Mouse (Mus musculus): ENCODE data around the gene Thpo. TPM values are rescaled to one million over a fixed set of nuclear protein-coding genes. Genes with fewer than 3 reads are reported as not detected.

The Thpo gene
- polyA plus RNA-seq, 1 experiment from 2014 or later = 0.08 TPM

DNA sequence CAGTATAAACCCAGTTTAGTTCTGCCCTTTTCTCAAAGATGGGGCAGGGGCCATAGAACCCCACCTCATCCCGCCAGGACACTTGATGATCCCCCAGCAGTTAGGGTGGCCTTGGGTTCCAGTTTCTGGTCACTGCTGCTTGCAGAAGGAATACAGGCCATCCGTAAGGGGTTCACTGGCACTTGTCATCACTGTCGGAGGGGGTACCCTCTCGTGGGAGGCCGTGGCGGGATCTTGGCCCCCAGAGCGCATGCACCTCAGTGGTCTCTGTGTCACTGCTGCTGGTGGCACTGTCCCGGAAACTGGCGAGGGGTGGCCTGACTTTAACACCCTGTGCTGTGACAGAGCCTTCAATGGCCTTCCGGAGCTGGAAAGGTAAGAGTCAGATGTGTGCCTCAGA, 31.2 kb downstream of the Thpo start:
- Histone ChIP-seq H3K36me3 (peaks cover 9% of the 10 kb centered on the region; the same call in 1 of the 2 replicates), H3K9ac (no peak overlapping the region), H3K4me3 (no peak overlapping the region), H3K9me3 (replicated peaks) (no peaks in the 10 kb centered on the region), H3K27ac (no peak overlapping the region), H3K4me2 (no peak overlapping the region), H3K4me1 (replicated peaks) (peaks cover 15% of the 10 kb centered on the region), H3K27me3 (no peaks in the 10 kb centered on the region)
- WGBS = 92% methylated on average over 10 of the region's 10 CpGs
- ATAC-seq (replicated peaks; ENCODE audit: insufficient number of reproducible peaks, insufficient read depth, low FRiP score, low read depth) = no peak

GRCm38 (mm10) chr16:20702522-20702893, 31.8 kb downstream of the Thpo start:
- peaks cover 9% of the 10 kb centered on the region; the same call in 1 of the 2 replicates for H3K36me3 ChIP-seq
- H3K4me1 ChIP-seq (replicated peaks) = peaks cover 15% of the 10 kb centered on the region
- peak overlapping the region; percentile 13; the same call in 1 of the 2 replicates for H3K4me2 ChIP-seq
- peak; percentile 48; the same call in 1 of the 2 replicates for ATAC-seq (replicated peaks; ENCODE audit: insufficient number of reproducible peaks, insufficient read depth, low FRiP score, low read depth)
- H3K9me3 ChIP-seq (replicated peaks) = no peaks in the 10 kb centered on the region
- no peaks in the 10 kb centered on the region for H3K27me3 ChIP-seq
- WGBS = 6% methylated on average over 8 of the region's 8 CpGs
- no peak overlapping the region for H3K4me3 ChIP-seq
- no peak overlapping the region for H3K27ac ChIP-seq
- peak overlapping the region; percentile 40 for H3K9ac ChIP-seq

GRCm38 (mm10) chr16:20701729-20702521, 32.4 kb downstream of the Thpo start:
- Histone ChIP-seq H3K9me3 (replicated peaks) (no peaks in the 10 kb centered on the region), H3K4me2 (peak overlapping the region; percentile 13; the same call in 1 of the 2 replicates), H3K9ac (peak overlapping the region; percentile 40), H3K36me3 (peaks cover 9% of the 10 kb centered on the region; the same call in 1 of the 2 replicates), H3K4me1 (replicated peaks) (peaks cover 15% of the 10 kb centered on the region), H3K27ac (no peak overlapping the region), H3K27me3 (no peaks in the 10 kb centered on the region), H3K4me3 (no peak overlapping the region)
- WGBS = 41% methylated on average over 12 of the region's 12 CpGs
- no peak for ATAC-seq (replicated peaks; ENCODE audit: insufficient number of reproducible peaks, insufficient read depth, low FRiP score, low read depth)

- Histone ChIP-seq H3K4me3 (no peak overlapping the region), H3K36me3 (peaks cover 9% of the 10 kb centered on the region; the same call in 1 of the 2 replicates), H3K9ac (no peak overlapping the region), H3K27me3 (0 out of 2 replicates have a peak, but pooled peaks cover 4% of the 10 kb centered on the region), H3K4me2 (no peak overlapping the region), H3K9me3 (replicated peaks) (no peaks in the 10 kb centered on the region), H3K27ac (no peak overlapping the region), H3K4me1 (replicated peaks) (peaks cover 18% of the 10 kb centered on the region)
- no peak for ATAC-seq (replicated peaks; ENCODE audit: insufficient number of reproducible peaks, insufficient read depth, low FRiP score, low read depth)
- WGBS = 67% methylated on average over 7 of the region's 7 CpGs
Measured at GRCm38 (mm10) chr16:20701316-20701715, 33.0 kb downstream of the Thpo start.

- Histone ChIP-seq H3K4me3 (no peak overlapping the region), H3K9me3 (replicated peaks) (no peaks in the 10 kb centered on the region)
- no peak for ATAC-seq (replicated peaks; ENCODE audit: insufficient number of reproducible peaks, insufficient read depth, low FRiP score, low read depth)
Measured at GRCm38 (mm10) chr16:20700036-20700435, 34.3 kb downstream of the Thpo start.

GRCm38 (mm10) chr16:20699266-20699665, 35.0 kb downstream of the Thpo start:
- Histone ChIP-seq H3K4me2 (no peak overlapping the region), H3K4me3 (no peak overlapping the region), H3K4me1 (replicated peaks) (peaks cover 37% of the 10 kb centered on the region), H3K27ac (no peak overlapping the region), H3K9me3 (replicated peaks) (no peaks in the 10 kb centered on the region), H3K36me3 (peaks cover 9% of the 10 kb centered on the region; the same call in 1 of the 2 replicates), H3K27me3 (0 out of 2 replicates have a peak, but pooled peaks cover 7% of the 10 kb centered on the region), H3K9ac (no peak overlapping the region)
- 74% methylated on average over 5 of the region's 5 CpGs for WGBS
- ATAC-seq (replicated peaks; ENCODE audit: insufficient number of reproducible peaks, insufficient read depth, low FRiP score, low read depth) = no peak

More at GRCm38 (mm10) chr16:20700036-20700435, 34.3 kb downstream of the Thpo start:
- Histone ChIP-seq H3K4me2 (no peak overlapping the region), H3K4me1 (replicated peaks) (peaks cover 31% of the 10 kb centered on the region), H3K27ac (no peak overlapping the region), H3K27me3 (0 out of 2 replicates have a peak, but pooled peaks cover 7% of the 10 kb centered on the region), H3K9ac (no peak overlapping the region), H3K36me3 (peaks cover 9% of the 10 kb centered on the region; the same call in 1 of the 2 replicates)
- 50% methylated on average over 5 of the region's 5 CpGs for WGBS

- H3K9ac ChIP-seq = peak overlapping the region; percentile 12; the same call in 1 of the 2 replicates
- H3K27ac ChIP-seq = peak overlapping the region; percentile 65
- WGBS = 3% methylated on average over 43 of the region's 46 CpGs
- H3K4me3 ChIP-seq = peak overlapping the region; percentile 42
- H3K4me2 ChIP-seq = peak overlapping the region; percentile 64
- H3K36me3 ChIP-seq = peaks cover 20% of the 10 kb centered on the region
- H3K27me3 ChIP-seq = 0 out of 2 replicates have a peak, but pooled peaks cover 7% of the 10 kb centered on the region
- ATAC-seq (replicated peaks; ENCODE audit: insufficient number of reproducible peaks, insufficient read depth, low FRiP score, low read depth) = peak; percentile 77
- H3K9me3 ChIP-seq (replicated peaks) = no peaks in the 10 kb centered on the region
- H3K4me1 ChIP-seq (replicated peaks) = peaks cover 41% of the 10 kb centered on the region
Measured at GRCm38 (mm10) chr16:20695622-20696323, 38.5 kb downstream of the Thpo start.

GRCm38 (mm10) chr16:20694781-20695180, 39.5 kb downstream of the Thpo start:
- Histone ChIP-seq H3K9ac (no peak overlapping the region), H3K27ac (peak overlapping the region; percentile 65), H3K36me3 (peaks cover 27% of the 10 kb centered on the region), H3K4me3 (peak overlapping the region; percentile 42), H3K4me1 (replicated peaks) (peaks cover 41% of the 10 kb centered on the region), H3K4me2 (peak overlapping the region; percentile 64), H3K9me3 (replicated peaks) (no peaks in the 10 kb centered on the region), H3K27me3 (0 out of 2 replicates have a peak, but pooled peaks cover 7% of the 10 kb centered on the region)
- ATAC-seq (replicated peaks; ENCODE audit: insufficient number of reproducible peaks, insufficient read depth, low FRiP score, low read depth) = 0 out of 2 replicates have a peak, but pooled peaks have one; percentile 5
- 55% methylated on average over 8 of the region's 8 CpGs for whole genome bisulfite sequencing

DNA sequence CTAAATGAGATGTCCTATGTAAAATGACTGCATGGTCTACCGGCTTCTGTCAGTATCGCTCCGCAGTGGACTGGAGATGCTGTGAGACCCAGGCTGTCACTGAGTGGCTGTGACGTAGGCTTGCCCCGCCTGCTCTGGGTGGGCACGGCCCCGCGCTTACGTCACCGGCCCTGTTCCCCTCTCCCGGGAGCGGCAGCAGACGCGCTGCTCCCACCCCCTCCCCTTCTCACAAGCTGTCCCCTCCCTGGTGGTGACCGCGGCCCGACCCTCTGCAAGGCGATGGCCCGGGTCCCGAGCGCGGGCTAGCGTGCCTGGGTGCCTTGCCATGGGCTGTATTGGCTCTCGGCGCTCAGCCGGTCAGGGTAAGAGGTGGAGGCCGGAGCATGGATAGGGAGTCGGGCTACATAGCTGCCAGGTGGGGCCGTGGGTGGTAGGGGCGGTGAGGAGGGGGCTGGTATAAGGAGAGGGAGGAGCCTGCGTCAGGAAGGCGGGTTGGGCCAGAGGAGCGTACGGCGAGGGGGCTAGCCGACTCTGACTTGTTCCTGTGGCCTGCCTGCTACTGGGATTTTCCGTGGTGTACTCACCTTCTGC, 41.1 kb downstream of the Thpo start, which contains the start of gene Fam131a:
Gene Fam131a, plus strand, starts transcription at position 131 of the 591 bp plus-strand sequence.
- Histone ChIP-seq H3K36me3 (peaks cover 37% of the 10 kb centered on the region), H3K9me3 (replicated peaks) (no peaks in the 10 kb centered on the region), H3K4me3 (peak within 1 kb of the TSS; percentile 76), H3K9ac (peak within 1 kb of the TSS; percentile 81), H3K4me1 (replicated peaks) (peaks cover 41% of the 10 kb centered on the region), H3K4me2 (peak within 1 kb of the TSS; percentile 96), H3K27ac (peak within 1 kb of the TSS; percentile 91), H3K27me3 (0 out of 2 replicates have a peak, but pooled peaks cover 7% of the 10 kb centered on the region)
- peak; percentile 90 for ATAC-seq (replicated peaks; ENCODE audit: insufficient number of reproducible peaks, insufficient read depth, low FRiP score, low read depth)
- under 1% methylated on average over 37 of the region's 37 CpGs for WGBS

GRCm38 (mm10) chr16:20692241-20692965, 41.9 kb downstream of the Thpo start:
- Histone ChIP-seq H3K4me1 (replicated peaks) (peaks cover 41% of the 10 kb centered on the region), H3K9ac (no peak overlapping the region), H3K9me3 (replicated peaks) (no peaks in the 10 kb centered on the region), H3K36me3 (peaks cover 45% of the 10 kb centered on the region), H3K4me2 (no peak overlapping the region; the same call in 1 of the 2 replicates), H3K27ac (no peak overlapping the region), H3K4me3 (no peak overlapping the region), H3K27me3 (0 out of 2 replicates have a peak, but pooled peaks cover 7% of the 10 kb centered on the region)
- 53% methylated on average over 16 of the region's 16 CpGs for WGBS
- no peak for ATAC-seq (replicated peaks; ENCODE audit: insufficient number of reproducible peaks, insufficient read depth, low FRiP score, low read depth)

All from heart, embryonic 15.5 days (tissue).